Mouse (Mus musculus) ES-Bruce4 (cell line): ENCODE data around the gene 1110008L16Rik.

ENCODE experiments used
- CTCF ChIP-seq: IDR thresholded peaks from one replicate; pipeline ENCODE4 v1.8.1; 2011; ENCODE audit warnings: low read depth, low read length
- EP300 ChIP-seq: IDR thresholded peaks from 2 replicates; pipeline ENCODE4 v1.6.1; 2011; ENCODE audit warnings: low read depth, low read length; ENCODE audit not compliant: insufficient read depth
- POLR2A ChIP-seq: IDR thresholded peaks from one replicate; pipeline ENCODE4 v1.8.1; 2011; ENCODE audit warnings: low read length; ENCODE audit not compliant: insufficient read depth

- no peak for TF ChIP-seq POLR2A
- TF ChIP-seq CTCF: no peak
- TF ChIP-seq EP300: no peak
These were observed 99.8 kb downstream of the 1110008L16Rik start for GRCm38 (mm10) chr12:55399128-55399677.
